Mouse (Mus musculus): Measurements from ENCODE around the gene Bicra. TPM values are rescaled to one million over a fixed set of nuclear protein-coding genes. Genes with fewer than 3 reads are reported as not detected.

Gene Bicra
- polyA plus RNA-seq, 1 experiment from 2014 or later, result 9.3 TPM

DNA sequence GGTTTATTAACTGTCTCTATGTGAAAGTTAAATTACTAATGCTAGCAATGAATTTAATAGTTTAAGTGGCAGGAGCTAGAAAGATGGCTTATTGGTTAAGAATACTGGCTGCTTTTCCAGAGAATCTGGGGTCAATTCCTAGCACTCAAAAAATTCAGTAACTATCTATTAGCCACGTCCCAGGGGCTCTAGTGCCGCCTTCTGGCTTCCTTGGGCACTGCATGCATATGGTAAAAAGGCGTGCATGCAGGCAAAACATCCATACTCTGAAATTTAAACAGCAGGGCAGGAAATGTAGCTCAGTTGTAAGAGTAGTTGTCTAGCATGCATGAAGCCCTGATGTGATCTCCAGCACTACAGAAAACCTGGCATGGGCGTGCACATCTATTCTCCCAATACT lies 15.8 kb upstream of the Bicra start:
- no peaks in the 10 kb centered on the region for H3K36me3 ChIP-seq (ENCODE audit: control insufficient read depth, insufficient read depth, low read length)
- DNase-seq (ENCODE audit: low spot score) (no peak), ATAC-seq (ENCODE audit: insufficient number of reproducible peaks, low FRiP score, low TSS enrichment, low read depth) (no peak)
- no peak overlapping the region for H3K9ac ChIP-seq (ENCODE audit: low read length)
- no peak overlapping the region for H3K4me2 ChIP-seq (ENCODE audit: low read depth, severe bottlenecking)
- no peak overlapping the region for H3K27ac ChIP-seq (replicated peaks; ENCODE audit: low read depth, low read length)
- H3K9me3 ChIP-seq (ENCODE audit: control insufficient read depth, low read length), result peaks cover 6% of the 10 kb centered on the region
- H3K4me1 ChIP-seq (ENCODE audit: control insufficient read depth, insufficient read depth, low read length), result no peaks in the 10 kb centered on the region
- H3K27me3 ChIP-seq (ENCODE audit: control insufficient read depth, insufficient read depth, low read length), result peaks cover 12% of the 10 kb centered on the region
- WGBS, result 38% methylated on average over 4 of the region's 4 CpGs
- H3K4me3 ChIP-seq (ENCODE audit: low read depth, low read length), result no peak overlapping the region

DNA sequence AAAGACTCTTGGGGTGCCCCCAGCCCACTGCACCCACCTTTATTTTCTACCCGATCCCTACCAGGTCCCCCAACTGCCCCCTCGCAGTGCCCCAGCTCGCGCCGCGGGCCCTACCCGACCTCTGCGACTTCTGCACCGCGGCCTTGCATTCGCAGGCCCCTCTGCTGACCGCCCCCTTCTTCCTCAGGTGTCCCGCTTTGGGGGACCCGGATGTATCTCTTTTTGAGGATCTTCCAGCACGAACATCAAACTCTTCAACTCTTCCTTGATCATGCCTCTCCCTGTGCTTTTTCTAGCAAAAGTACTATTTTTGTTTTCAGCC lies 14.3 kb upstream of the Bicra start:
- Histone ChIP-seq H3K27ac (replicated peaks; ENCODE audit: low read depth, low read length) (no peak overlapping the region), H3K9ac (ENCODE audit: low read length) (no peak overlapping the region), H3K36me3 (ENCODE audit: control insufficient read depth, insufficient read depth, low read length) (no peaks in the 10 kb centered on the region), H3K4me1 (ENCODE audit: control insufficient read depth, insufficient read depth, low read length) (no peaks in the 10 kb centered on the region), H3K4me3 (ENCODE audit: low read depth, low read length) (no peak overlapping the region), H3K4me2 (ENCODE audit: low read depth, severe bottlenecking) (no peak overlapping the region), H3K9me3 (ENCODE audit: control insufficient read depth, low read length) (peaks cover 6% of the 10 kb centered on the region), H3K27me3 (ENCODE audit: control insufficient read depth, insufficient read depth, low read length) (peaks cover 12% of the 10 kb centered on the region)
- WGBS, result 71% methylated on average over 15 of the region's 15 CpGs
- ATAC-seq (ENCODE audit: insufficient number of reproducible peaks, low FRiP score, low TSS enrichment, low read depth) (no peak), DNase-seq (ENCODE audit: low spot score) (no peak)

DNA sequence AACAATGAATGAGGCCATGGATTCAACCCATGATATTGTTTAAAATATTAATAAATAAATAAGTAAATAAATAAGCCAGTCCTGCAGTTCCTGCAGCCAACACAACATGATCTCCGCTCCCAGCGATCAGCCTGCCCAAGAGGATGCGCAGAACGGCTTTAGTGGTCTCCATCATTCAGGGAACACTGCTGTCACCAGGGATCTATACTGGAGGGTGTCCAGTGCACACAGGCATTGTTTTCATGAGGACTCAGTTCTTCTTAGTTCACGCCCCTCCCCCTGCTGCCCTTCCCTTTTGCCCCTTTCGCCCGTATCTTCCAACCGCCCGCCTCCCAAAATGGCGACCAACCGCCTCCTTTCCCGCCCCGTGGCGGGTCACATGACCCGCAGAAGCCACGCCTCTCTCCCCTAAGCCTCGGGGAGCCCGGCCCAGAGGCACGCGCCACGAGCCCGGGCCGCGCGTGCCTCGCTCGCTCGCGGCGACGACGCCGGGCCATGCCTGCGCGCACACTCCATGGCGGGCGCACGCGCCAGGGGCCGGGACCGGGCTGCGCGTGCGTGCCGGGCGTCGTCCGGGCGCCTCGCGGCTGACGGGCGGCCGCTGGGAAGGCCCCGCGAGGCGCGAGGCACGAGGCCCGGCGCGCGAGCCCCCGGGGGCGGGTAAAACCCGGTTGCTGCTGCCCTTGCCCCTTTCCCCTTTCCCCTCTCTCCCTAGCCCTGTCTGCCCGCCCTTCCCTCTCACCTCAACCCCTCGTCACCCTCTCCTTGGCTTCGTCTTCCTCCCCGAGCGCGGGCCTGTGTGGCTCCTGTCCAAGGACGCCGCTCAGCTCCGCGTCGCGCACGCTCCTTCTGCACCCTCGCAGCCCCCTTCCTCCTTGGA lies 13.7 kb upstream of the Bicra start, which contains the start of gene Zfp541:
Gene Zfp541, plus strand, starts transcription at position 596 of the 880 bp plus-strand sequence.
- H3K27ac ChIP-seq (replicated peaks; ENCODE audit: low read depth, low read length), result no peak within 1 kb of the TSS
- no peak within 1 kb of the TSS for H3K9ac ChIP-seq (ENCODE audit: low read length)
- H3K27me3 ChIP-seq (ENCODE audit: control insufficient read depth, insufficient read depth, low read length), result peaks cover 12% of the 10 kb centered on the region
- H3K4me3 ChIP-seq (ENCODE audit: low read depth, low read length), result no peak within 1 kb of the TSS
- no peak within 1 kb of the TSS for H3K4me2 ChIP-seq (ENCODE audit: low read depth, severe bottlenecking)
- no peaks in the 10 kb centered on the region for H3K36me3 ChIP-seq (ENCODE audit: control insufficient read depth, insufficient read depth, low read length)
- 46% methylated on average over 65 of the region's 80 CpGs for WGBS
- DNase-seq (ENCODE audit: low spot score), result peak; percentile 28
- H3K4me1 ChIP-seq (ENCODE audit: control insufficient read depth, insufficient read depth, low read length), result no peaks in the 10 kb centered on the region
- ATAC-seq (ENCODE audit: insufficient number of reproducible peaks, low FRiP score, low TSS enrichment, low read depth), result no peak
- H3K9me3 ChIP-seq (ENCODE audit: control insufficient read depth, low read length), result peaks cover 6% of the 10 kb centered on the region

DNA sequence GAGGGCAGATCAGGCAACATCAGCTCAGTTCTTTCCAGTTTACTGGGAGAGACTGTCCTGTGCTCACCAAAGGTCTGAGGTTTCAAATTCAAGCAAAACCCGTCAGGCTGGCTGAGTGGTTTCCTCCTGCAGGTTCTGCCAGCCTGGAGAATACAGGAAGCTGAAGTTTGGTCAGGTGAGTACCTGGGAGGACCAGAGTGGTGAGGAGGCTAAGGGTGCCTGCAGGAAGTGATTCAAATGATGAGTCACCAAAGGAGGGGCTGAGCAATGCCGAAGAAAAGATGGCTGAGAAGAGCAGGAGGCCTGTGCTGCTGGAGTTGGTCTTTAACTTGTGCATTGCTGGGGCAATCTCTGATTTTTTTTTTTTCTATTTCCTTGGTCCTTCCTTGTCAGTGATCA lies 9.4 kb upstream of the Bicra start:
- H3K4me1 ChIP-seq (ENCODE audit: control insufficient read depth, insufficient read depth, low read length), result no peaks in the 10 kb centered on the region
- WGBS, result 70% methylated on average over 2 of the region's 2 CpGs
- no peak overlapping the region for H3K4me2 ChIP-seq (ENCODE audit: low read depth, severe bottlenecking)

DNA sequence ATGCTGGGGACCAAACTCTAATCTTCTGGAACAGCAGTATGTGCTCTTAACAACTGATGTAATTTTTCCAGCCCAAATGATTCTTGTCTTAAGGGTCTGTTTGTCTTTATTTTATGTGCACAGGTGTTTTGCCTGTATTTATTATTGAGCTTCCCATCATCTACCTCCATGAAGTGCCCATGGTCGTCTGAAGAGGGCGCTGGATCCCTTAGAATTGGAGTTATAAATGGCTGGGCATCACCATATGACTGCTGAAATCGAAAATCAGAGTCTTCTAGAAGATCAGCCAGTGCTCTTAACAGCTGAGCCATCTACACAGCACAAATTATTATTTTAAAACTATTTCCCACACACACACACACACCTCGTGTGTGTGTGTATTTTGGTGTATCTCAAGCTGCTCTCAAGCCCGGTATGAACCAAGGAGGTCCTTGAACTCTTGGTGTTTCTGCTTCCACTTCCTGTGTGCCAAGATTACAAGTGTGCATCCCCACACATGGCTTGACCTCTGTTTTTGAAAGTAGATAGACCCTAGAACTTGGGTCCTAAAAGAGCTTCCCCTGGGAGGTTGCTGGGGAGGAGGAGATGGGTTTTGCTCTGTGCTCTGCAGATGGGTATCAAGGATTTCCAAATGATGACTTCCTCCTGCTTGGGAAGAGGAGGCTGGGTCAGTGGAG lies 8.9 kb upstream of the Bicra start:
- 36% methylated on average over 5 of the region's 5 CpGs for WGBS
- H3K9me3 ChIP-seq (ENCODE audit: control insufficient read depth, low read length), result peaks cover under 1% of the 10 kb centered on the region
- DNase-seq (ENCODE audit: low spot score), result no peak
- H3K9ac ChIP-seq (ENCODE audit: low read length), result no peak overlapping the region
- peaks cover 3% of the 10 kb centered on the region for H3K27me3 ChIP-seq (ENCODE audit: control insufficient read depth, insufficient read depth, low read length)
- H3K36me3 ChIP-seq (ENCODE audit: control insufficient read depth, insufficient read depth, low read length), result no peaks in the 10 kb centered on the region
- H3K4me2 ChIP-seq (ENCODE audit: low read depth, severe bottlenecking), result no peak overlapping the region
- no peak overlapping the region for H3K27ac ChIP-seq (replicated peaks; ENCODE audit: low read depth, low read length)
- no peak for ATAC-seq (ENCODE audit: insufficient number of reproducible peaks, low FRiP score, low TSS enrichment, low read depth)
- H3K4me1 ChIP-seq (ENCODE audit: control insufficient read depth, insufficient read depth, low read length), result no peaks in the 10 kb centered on the region
- H3K4me3 ChIP-seq (ENCODE audit: low read depth, low read length), result no peak overlapping the region

More for the DNA sequence above, 9.4 kb upstream of the Bicra start:
- H3K27ac ChIP-seq (replicated peaks; ENCODE audit: low read depth, low read length), result no peak overlapping the region
- DNase-seq (ENCODE audit: low spot score) (no peak), ATAC-seq (ENCODE audit: insufficient number of reproducible peaks, low FRiP score, low TSS enrichment, low read depth) (no peak)
- H3K9ac ChIP-seq (ENCODE audit: low read length), result no peak overlapping the region
- H3K9me3 ChIP-seq (ENCODE audit: control insufficient read depth, low read length), result peaks cover 6% of the 10 kb centered on the region
- no peak overlapping the region for H3K4me3 ChIP-seq (ENCODE audit: low read depth, low read length)
- no peaks in the 10 kb centered on the region for H3K36me3 ChIP-seq (ENCODE audit: control insufficient read depth, insufficient read depth, low read length)
- H3K27me3 ChIP-seq (ENCODE audit: control insufficient read depth, insufficient read depth, low read length), result peaks cover 8% of the 10 kb centered on the region

DNA sequence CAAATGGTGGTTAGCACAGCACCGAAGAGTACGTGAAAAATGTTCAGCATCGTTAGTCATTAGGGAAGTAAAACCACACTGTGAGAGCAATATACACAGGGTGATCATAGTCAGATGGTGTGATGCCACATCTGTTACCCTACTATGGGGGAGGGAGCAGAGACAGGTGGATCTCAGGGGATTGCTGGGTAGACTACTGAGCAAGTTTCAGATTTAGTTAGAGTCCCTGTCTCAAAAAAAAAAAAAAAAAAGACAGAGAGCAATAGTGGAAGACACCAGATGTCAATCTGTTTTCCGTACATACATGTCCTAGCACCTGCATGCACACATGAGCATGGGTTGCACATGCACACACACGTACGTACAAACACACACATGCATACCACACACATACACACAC lies 7.9 kb upstream of the Bicra start:
- no peak overlapping the region for H3K4me2 ChIP-seq (ENCODE audit: low read depth, severe bottlenecking)
- ATAC-seq (ENCODE audit: insufficient number of reproducible peaks, low FRiP score, low TSS enrichment, low read depth), result no peak
- H3K27ac ChIP-seq (replicated peaks; ENCODE audit: low read depth, low read length), result no peak overlapping the region
- WGBS, result 85% methylated on average over 6 of the region's 6 CpGs
- no peak for DNase-seq (ENCODE audit: low spot score)
- H3K4me1 ChIP-seq (ENCODE audit: control insufficient read depth, insufficient read depth, low read length), result no peaks in the 10 kb centered on the region
- no peak overlapping the region for H3K9ac ChIP-seq (ENCODE audit: low read length)
- no peaks in the 10 kb centered on the region for H3K36me3 ChIP-seq (ENCODE audit: control insufficient read depth, insufficient read depth, low read length)
- H3K27me3 ChIP-seq (ENCODE audit: control insufficient read depth, insufficient read depth, low read length), result no peaks in the 10 kb centered on the region
- no peaks in the 10 kb centered on the region for H3K9me3 ChIP-seq (ENCODE audit: control insufficient read depth, low read length)
- H3K4me3 ChIP-seq (ENCODE audit: low read depth, low read length), result no peak overlapping the region

DNA sequence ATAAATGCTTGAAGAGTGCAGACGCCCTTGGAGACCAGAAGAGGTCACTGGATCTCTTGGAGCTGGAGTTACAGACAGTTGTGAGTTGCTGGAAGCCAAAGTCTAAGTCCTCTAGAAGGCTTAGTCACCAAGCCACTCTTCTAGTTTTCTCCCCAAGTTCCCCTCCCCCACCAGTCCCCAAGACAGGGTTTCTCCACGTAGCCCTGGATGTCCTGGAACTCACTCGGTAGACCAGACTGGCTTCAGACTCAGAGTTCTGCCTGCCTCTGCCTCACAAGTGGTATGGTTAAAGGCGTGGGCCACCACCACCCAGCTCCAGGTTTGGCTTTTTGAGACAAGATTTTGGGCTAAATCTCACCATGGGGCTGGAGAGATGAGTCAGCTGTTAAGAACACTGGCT lies 7.2 kb upstream of the Bicra start:
- Histone ChIP-seq H3K9ac (ENCODE audit: low read length) (no peak overlapping the region), H3K4me2 (ENCODE audit: low read depth, severe bottlenecking) (no peak overlapping the region), H3K4me3 (ENCODE audit: low read depth, low read length) (no peak overlapping the region), H3K4me1 (ENCODE audit: control insufficient read depth, insufficient read depth, low read length) (no peaks in the 10 kb centered on the region), H3K27ac (replicated peaks; ENCODE audit: low read depth, low read length) (no peak overlapping the region), H3K36me3 (ENCODE audit: control insufficient read depth, insufficient read depth, low read length) (no peaks in the 10 kb centered on the region), H3K9me3 (ENCODE audit: control insufficient read depth, low read length) (no peaks in the 10 kb centered on the region), H3K27me3 (ENCODE audit: control insufficient read depth, insufficient read depth, low read length) (no peaks in the 10 kb centered on the region)
- no peak for DNase-seq (ENCODE audit: low spot score)
- ATAC-seq (ENCODE audit: insufficient number of reproducible peaks, low FRiP score, low TSS enrichment, low read depth), result no peak
- WGBS, result 67% methylated on average over 4 of the region's 4 CpGs

DNA sequence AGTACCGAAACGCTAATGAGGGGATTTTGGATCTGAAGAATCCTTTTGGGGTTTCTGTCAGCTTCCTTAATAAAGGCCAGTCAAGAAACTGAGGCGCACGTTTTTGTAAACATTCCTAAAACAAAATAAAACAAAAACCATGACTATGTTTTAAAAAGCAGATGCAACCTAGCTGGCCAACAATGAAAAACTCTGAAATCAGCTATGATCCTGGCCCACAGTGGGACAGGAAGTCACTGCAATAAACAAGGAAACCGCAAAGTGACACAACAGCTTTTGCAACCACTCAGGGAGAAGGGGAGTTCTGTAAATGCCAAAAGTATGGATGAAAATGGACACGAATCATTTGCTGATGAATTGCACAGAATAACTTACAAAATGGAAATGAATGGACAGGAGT lies 5.4 kb upstream of the Bicra start:
- no peak for DNase-seq (ENCODE audit: low spot score)
- H3K9ac ChIP-seq (ENCODE audit: low read length), result no peak overlapping the region

More for the DNA sequence above, 5.4 kb upstream of the Bicra start:
- ATAC-seq (ENCODE audit: insufficient number of reproducible peaks, low FRiP score, low TSS enrichment, low read depth), result no peak
- Histone ChIP-seq H3K9me3 (ENCODE audit: control insufficient read depth, low read length) (no peaks in the 10 kb centered on the region), H3K36me3 (ENCODE audit: control insufficient read depth, insufficient read depth, low read length) (no peaks in the 10 kb centered on the region), H3K4me1 (ENCODE audit: control insufficient read depth, insufficient read depth, low read length) (peaks cover 5% of the 10 kb centered on the region), H3K27me3 (ENCODE audit: control insufficient read depth, insufficient read depth, low read length) (no peaks in the 10 kb centered on the region), H3K27ac (replicated peaks; ENCODE audit: low read depth, low read length) (no peak overlapping the region), H3K4me2 (ENCODE audit: low read depth, severe bottlenecking) (peak overlapping the region; percentile 59; the same call in 1 of the 2 replicates), H3K4me3 (ENCODE audit: low read depth, low read length) (peak overlapping the region; percentile 41)
- WGBS, result 14% methylated on average over 6 of the region's 6 CpGs
